Mouse (Mus musculus) neural tube, embryonic 13.5 days (tissue): ENCODE measurements at regions not wholly inside any gene's neighbourhood (a gene's known extent, or its start where the extent isn't known, plus 50 kb on each side); places are given as distances from the start of the nearest gene placed in this dataset.

Source experiments
- ATAC-seq: fragments of 200-750 bp; cut with Nextera tagmentation; 2 replicates; pipeline ENCODE4 v1.8.0; 2017; ENCODE audit warnings: low read depth, mild to moderate bottlenecking, moderate TSS enrichment, moderate library complexity
- H3K27ac ChIP-seq: fragments of 300-500 bp; sonication (generic); replicated peaks from 2 replicates; pipeline ENCODE4 v1.5.1; 2015; ENCODE audit warnings: moderate library complexity, mild to moderate bottlenecking, inconsistent platforms
- H3K27me3 ChIP-seq: fragments of 300-500 bp; sonication (generic); 2 replicates; pipeline ENCODE4 v1.6.1; 2015; ENCODE audit warnings: mild to moderate bottlenecking, inconsistent platforms
- H3K36me3 ChIP-seq: fragments of 300-500 bp; sonication (generic); 2 replicates; pipeline ENCODE4 v1.6.1; 2015; ENCODE audit warnings: mild to moderate bottlenecking, inconsistent platforms
- H3K4me1 ChIP-seq: fragments of 300-500 bp; sonication (generic); replicated peaks from 2 replicates; pipeline ENCODE4 v1.6.1; 2015; ENCODE audit warnings: inconsistent platforms
- H3K4me2 ChIP-seq: fragments of 300-500 bp; sonication (generic); 2 replicates; pipeline ENCODE4 v1.6.1; 2015; ENCODE audit warnings: inconsistent platforms, mild to moderate bottlenecking, moderate library complexity
- H3K4me3 ChIP-seq: fragments of 300-500 bp; sonication (generic); 2 replicates; pipeline ENCODE4 v1.5.1; 2015; ENCODE audit warnings: mild to moderate bottlenecking, inconsistent platforms
- H3K9ac ChIP-seq: fragments of 300-500 bp; sonication (generic); 2 replicates; pipeline ENCODE4 v1.6.1; 2015; ENCODE audit warnings: moderate library complexity, mild to moderate bottlenecking, inconsistent platforms
- H3K9me3 ChIP-seq: fragments of 300-500 bp; sonication (generic); 2 replicates; pipeline ENCODE4 v1.6.1; 2016; ENCODE audit warnings: inconsistent platforms
- WGBS: fragments of 180-500 bp; shearing (Covaris S2); methylation state at CpG from one replicate; pipeline ENCODE4 v1.1.7; 2015; 5-methylcytosine and 5-hydroxymethylcytosine counted together

- Histone ChIP-seq H3K4me1 (peaks cover 6% of the 10 kb centered on the region), H3K27ac (no peak overlapping the region), H3K9me3 (no peaks in the 10 kb centered on the region), H3K27me3 (no peaks in the 10 kb centered on the region), H3K9ac (no peak overlapping the region), H3K36me3 (no peaks in the 10 kb centered on the region), H3K4me2 (no peak overlapping the region), H3K4me3 (no peak overlapping the region)
- 94% methylated on average over 1 of the region's 1 CpGs for WGBS
- ATAC-seq = no peak
Observed at GRCm38 (mm10) chr5:118454096-118454495, 106.4 kb upstream of the Med13l start.

DNA sequence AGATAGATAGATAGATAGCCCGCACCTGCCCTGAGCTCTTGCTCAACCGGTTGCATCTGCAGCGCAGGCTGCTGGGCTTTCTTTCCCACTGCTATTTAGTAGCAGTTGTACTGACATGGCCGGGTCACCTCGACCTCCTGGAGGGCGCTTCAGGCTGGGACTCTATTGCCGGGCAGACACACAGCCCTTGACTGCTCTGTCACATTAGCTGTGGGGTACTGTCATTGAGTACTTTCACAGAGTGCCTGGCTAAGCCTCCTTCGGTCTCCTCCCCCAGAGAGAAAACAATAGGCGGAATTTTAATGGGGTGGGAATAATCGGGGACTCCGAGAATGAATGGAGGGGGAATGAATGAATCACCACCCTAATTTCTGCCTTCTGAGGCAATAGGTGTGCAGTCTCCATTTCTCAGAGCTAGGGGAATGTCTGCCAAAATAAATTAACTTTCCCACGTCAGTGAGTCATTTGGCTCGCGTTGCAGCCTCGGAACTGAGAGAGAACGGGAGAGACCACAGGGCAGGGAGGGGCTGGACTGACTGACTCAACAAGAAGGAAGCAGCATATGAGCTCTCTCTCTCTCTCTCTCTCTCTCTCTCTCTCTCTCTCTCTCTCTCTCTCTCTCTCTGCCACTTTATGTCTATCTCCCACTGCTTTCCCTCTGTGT, 101.6 kb upstream of the Med13l start:
- 2% methylated on average over 16 of the region's 16 CpGs for WGBS
- peak; percentile 72 for ATAC-seq
- peak overlapping the region; percentile 53 for H3K9ac ChIP-seq

GRCm38 (mm10) chr5:118459391-118459792, 101.1 kb upstream of the Med13l start:
- peak overlapping the region; percentile 53 for H3K9ac ChIP-seq
- peaks cover 6% of the 10 kb centered on the region; the same call in 1 of the 2 replicates for H3K27me3 ChIP-seq
- H3K9me3 ChIP-seq = no peaks in the 10 kb centered on the region
- no peaks in the 10 kb centered on the region for H3K36me3 ChIP-seq
- H3K27ac ChIP-seq = peak overlapping the region; percentile 64
- WGBS = 0% methylated on average over 12 of the region's 12 CpGs
- H3K4me2 ChIP-seq = peak overlapping the region; percentile 57
- peaks cover 14% of the 10 kb centered on the region for H3K4me1 ChIP-seq
- H3K4me3 ChIP-seq = peak overlapping the region; percentile 25
- peak; percentile 78 for ATAC-seq

More for the DNA sequence above, 101.6 kb upstream of the Med13l start:
- Histone ChIP-seq H3K4me1 (peaks cover 14% of the 10 kb centered on the region), H3K36me3 (no peaks in the 10 kb centered on the region), H3K27ac (peak overlapping the region; percentile 64; the same call in 1 of the 2 replicates), H3K27me3 (peaks cover 3% of the 10 kb centered on the region; the same call in 1 of the 2 replicates), H3K4me2 (peak overlapping the region; percentile 57), H3K4me3 (peak overlapping the region; percentile 25), H3K9me3 (no peaks in the 10 kb centered on the region)

DNA sequence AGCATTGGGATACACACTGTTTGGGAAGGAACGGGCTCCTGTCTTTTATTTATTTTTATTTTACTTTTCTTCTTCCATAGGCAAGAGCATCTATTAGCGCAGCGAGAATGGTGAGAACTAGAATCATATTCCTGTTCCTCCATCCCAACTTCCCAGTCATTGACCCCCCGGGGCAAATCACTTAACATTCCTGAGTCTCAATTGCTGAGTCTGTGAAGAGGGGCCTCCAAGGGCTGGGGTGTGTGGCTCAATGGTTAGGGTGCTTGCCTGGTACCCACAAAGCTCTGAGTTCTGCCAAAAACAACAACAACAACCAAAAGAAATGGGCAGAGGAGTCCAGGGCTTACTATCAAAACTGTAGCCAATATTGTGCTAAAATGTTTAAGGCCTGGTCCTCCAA, 98.5 kb upstream of the Med13l start:
- Histone ChIP-seq H3K9me3 (no peaks in the 10 kb centered on the region), H3K36me3 (no peaks in the 10 kb centered on the region), H3K9ac (no peak overlapping the region), H3K4me2 (no peak overlapping the region), H3K27me3 (peaks cover 9% of the 10 kb centered on the region; the same call in 1 of the 2 replicates), H3K4me3 (no peak overlapping the region), H3K27ac (no peak overlapping the region), H3K4me1 (peaks cover 36% of the 10 kb centered on the region)
- ATAC-seq = no peak
- 65% methylated on average over 4 of the region's 4 CpGs for WGBS

DNA sequence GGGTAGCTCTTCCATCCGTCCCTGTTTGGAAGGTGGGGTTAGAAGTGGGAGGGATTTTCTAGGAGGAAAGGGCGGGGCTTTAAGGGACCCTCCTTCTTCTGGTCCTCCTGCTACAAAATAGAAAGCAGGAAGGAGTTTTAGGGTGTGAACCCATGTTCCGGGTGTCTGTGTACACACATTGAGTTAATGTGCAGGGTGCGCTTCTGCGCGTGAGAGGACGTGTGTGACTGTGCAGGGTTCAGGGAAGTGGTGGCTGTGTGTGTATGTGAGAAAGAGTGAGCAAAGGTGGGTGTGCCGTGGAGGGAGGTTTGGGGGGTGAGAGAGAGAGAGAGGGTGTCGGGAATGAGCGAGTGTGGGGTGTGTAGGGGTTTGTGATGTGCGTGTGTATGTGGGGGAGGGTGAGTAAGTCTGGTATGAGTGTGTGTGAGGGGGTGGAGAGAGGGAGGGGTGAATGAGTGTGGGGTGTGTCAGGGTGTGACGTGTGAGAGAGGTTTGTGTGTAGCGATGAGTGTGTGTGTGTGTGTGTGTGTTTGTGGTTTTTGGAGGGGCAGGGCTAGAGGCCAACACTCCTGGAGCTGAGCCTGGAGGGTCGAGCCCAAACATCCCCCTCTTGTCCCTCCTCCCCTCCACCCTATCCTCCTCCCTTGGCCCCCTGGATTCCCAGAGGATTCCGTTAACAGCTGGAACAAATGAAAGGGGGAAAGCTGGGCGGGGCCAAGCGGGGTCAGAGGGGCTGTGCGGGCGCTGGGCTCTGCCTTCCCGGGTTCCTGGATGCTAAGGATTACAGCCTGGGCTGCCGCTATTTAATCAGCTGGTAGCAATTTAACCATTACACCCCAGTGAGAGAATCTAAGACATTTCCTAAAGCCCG, 95.3 kb upstream of the Med13l start:
- Histone ChIP-seq H3K27ac (0 out of 2 replicates have a peak overlapping the region, but pooled peaks have one; percentile 13), H3K9ac (peak overlapping the region; percentile 58), H3K9me3 (no peaks in the 10 kb centered on the region), H3K36me3 (no peaks in the 10 kb centered on the region), H3K27me3 (peaks cover 9% of the 10 kb centered on the region; the same call in 1 of the 2 replicates), H3K4me1 (peaks cover 21% of the 10 kb centered on the region), H3K4me2 (peak overlapping the region; percentile 51), H3K4me3 (peak overlapping the region; percentile 24)
- 6% methylated on average over 22 of the region's 22 CpGs for WGBS
- ATAC-seq = peak; percentile 66; the same call in 1 of the 2 replicates

- Histone ChIP-seq H3K9me3 (no peaks in the 10 kb centered on the region), H3K4me3 (peak overlapping the region; percentile 24), H3K27ac (0 out of 2 replicates have a peak overlapping the region, but pooled peaks have one; percentile 13), H3K4me2 (peak overlapping the region; percentile 51), H3K4me1 (peaks cover 21% of the 10 kb centered on the region), H3K9ac (peak overlapping the region; percentile 58), H3K27me3 (peaks cover 9% of the 10 kb centered on the region; the same call in 1 of the 2 replicates), H3K36me3 (no peaks in the 10 kb centered on the region)
- 11% methylated on average over 10 of the region's 10 CpGs for WGBS
- no peak for ATAC-seq
Observed at GRCm38 (mm10) chr5:118465991-118466750, 94.3 kb upstream of the Med13l start.

- no peak for ATAC-seq
- peaks cover 8% of the 10 kb centered on the region; the same call in 1 of the 2 replicates for H3K27me3 ChIP-seq
- H3K36me3 ChIP-seq = no peaks in the 10 kb centered on the region
- WGBS = 58% methylated on average over 4 of the region's 4 CpGs
- peaks cover 29% of the 10 kb centered on the region for H3K4me1 ChIP-seq
- H3K27ac ChIP-seq = no peak overlapping the region
- no peak overlapping the region for H3K4me3 ChIP-seq
- no peak overlapping the region for H3K4me2 ChIP-seq
- no peak overlapping the region for H3K9ac ChIP-seq
- H3K9me3 ChIP-seq = no peaks in the 10 kb centered on the region
Observed at GRCm38 (mm10) chr5:118468739-118469138, 91.7 kb upstream of the Med13l start.

GRCm38 (mm10) chr5:118471569-118471968, 88.9 kb upstream of the Med13l start:
- no peak for ATAC-seq
- Histone ChIP-seq H3K27me3 (no peaks in the 10 kb centered on the region), H3K9me3 (no peaks in the 10 kb centered on the region), H3K36me3 (no peaks in the 10 kb centered on the region), H3K4me2 (no peak overlapping the region), H3K4me3 (no peak overlapping the region), H3K9ac (no peak overlapping the region), H3K27ac (no peak overlapping the region), H3K4me1 (peaks cover 8% of the 10 kb centered on the region)
- WGBS = 65% methylated on average over 5 of the region's 5 CpGs

- Histone ChIP-seq H3K9me3 (no peaks in the 10 kb centered on the region), H3K4me1 (peaks cover 8% of the 10 kb centered on the region; the same call in 1 of the 2 replicates), H3K9ac (no peak overlapping the region), H3K4me2 (no peak overlapping the region), H3K36me3 (no peaks in the 10 kb centered on the region), H3K4me3 (no peak overlapping the region), H3K27ac (no peak overlapping the region), H3K27me3 (no peaks in the 10 kb centered on the region)
- WGBS = 84% methylated on average over 10 of the region's 10 CpGs
- no peak for ATAC-seq
Observed at GRCm38 (mm10) chr5:118472291-118472690, 88.2 kb upstream of the Med13l start.

- H3K4me1 ChIP-seq = peaks cover 16% of the 10 kb centered on the region
- H3K9ac ChIP-seq = no peak overlapping the region
- no peaks in the 10 kb centered on the region for H3K27me3 ChIP-seq
- H3K36me3 ChIP-seq = no peaks in the 10 kb centered on the region
- no peak overlapping the region for H3K4me3 ChIP-seq
- no peak overlapping the region for H3K27ac ChIP-seq
- ATAC-seq = no peak
- 31% methylated on average over 5 of the region's 5 CpGs for WGBS
- H3K4me2 ChIP-seq = no peak overlapping the region
- no peaks in the 10 kb centered on the region for H3K9me3 ChIP-seq
Observed at GRCm38 (mm10) chr5:118473128-118473730, 87.2 kb upstream of the Med13l start.

- Histone ChIP-seq H3K4me1 (peaks cover 20% of the 10 kb centered on the region), H3K4me3 (no peak overlapping the region), H3K27me3 (no peaks in the 10 kb centered on the region), H3K9me3 (no peaks in the 10 kb centered on the region), H3K9ac (no peak overlapping the region), H3K36me3 (no peaks in the 10 kb centered on the region), H3K27ac (no peak overlapping the region), H3K4me2 (no peak overlapping the region)
- 89% methylated on average over 5 of the region's 5 CpGs for WGBS
- no peak for ATAC-seq
Observed at GRCm38 (mm10) chr5:118476597-118476996, 83.9 kb upstream of the Med13l start.
